Mouse (Mus musculus): Measurements from ENCODE around the gene Anks1.

Gene Anks1

GRCm38 (mm10) chr17:27908888-27909621 is at the start of gene Anks1:
Gene Anks1 (plus strand): TSS chr17:27909306.
- peak; percentile 99 for DNase-seq

- DNase-seq: no peak
Measured at GRCm38 (mm10) chr17:27865461-27865860, 43.6 kb upstream of the Anks1 start.

GRCm38 (mm10) chr17:27866737-27867136 is 42.4 kb upstream of the Anks1 start:
- no peak for DNase-seq

GRCm38 (mm10) chr17:27871851-27872250 is 37.3 kb upstream of the Anks1 start:
- DNase-seq: no peak

DNA sequence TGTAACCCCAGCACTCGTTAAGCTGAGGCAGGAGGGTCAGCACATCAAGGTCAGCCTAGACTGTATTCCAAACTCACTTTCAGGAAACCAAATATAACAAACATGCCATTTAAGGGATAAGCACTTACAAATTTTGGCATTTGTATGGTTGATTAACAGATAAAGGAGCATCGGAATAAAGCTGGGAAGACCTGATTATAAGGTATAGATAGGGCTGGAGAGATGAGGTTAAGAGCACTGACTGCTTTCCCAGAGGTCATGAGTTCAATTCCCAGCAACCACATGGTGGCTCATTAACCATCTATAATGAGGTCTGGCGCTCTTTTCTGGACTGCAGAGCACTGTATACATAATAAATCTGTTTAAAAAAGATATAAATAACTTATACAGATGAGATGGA is 35.5 kb upstream of the Anks1 start:
- DNase-seq: no peak

DNA sequence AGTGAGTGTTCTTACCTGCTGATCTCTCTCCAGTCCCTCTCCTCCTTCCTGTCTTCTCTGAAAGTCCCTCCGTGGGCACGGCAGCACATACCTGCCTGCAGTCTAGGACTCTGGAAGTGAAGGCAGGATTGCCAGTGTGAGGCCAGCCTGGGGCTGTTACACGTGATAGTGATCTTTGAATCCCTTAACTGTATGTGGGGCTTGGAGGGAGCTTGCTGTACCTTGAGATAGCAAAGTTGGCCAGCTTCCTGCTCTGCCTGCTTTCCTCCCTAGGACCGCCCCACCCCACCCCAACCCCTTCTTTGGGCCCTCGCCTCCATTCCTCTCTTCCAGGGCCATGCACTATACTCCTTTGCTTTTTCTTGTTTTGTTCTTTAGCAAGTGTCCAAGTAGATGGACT is 34.6 kb upstream of the Anks1 start:
- DNase-seq: no peak

DNA sequence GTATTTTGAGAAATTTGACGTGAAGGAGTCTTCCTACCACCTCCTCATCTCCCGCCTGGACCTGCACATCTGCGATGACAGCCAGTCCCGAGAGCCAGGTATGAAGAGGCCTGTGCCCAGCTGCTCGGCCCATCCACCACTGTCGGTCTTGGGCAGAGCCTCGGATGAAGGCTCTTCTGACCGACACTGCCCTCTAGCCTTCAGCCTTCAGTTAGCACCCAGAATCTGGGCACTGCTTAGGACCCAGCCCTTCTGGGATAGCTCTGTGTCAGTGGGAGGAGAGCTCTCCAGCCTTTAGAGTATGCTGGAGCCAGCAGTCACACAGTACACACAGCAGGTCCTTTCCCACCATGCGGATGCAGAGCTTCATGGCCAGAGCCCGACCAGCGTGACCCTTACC is 27.6 kb upstream of the Anks1 start:
- no peak for DNase-seq

DNA sequence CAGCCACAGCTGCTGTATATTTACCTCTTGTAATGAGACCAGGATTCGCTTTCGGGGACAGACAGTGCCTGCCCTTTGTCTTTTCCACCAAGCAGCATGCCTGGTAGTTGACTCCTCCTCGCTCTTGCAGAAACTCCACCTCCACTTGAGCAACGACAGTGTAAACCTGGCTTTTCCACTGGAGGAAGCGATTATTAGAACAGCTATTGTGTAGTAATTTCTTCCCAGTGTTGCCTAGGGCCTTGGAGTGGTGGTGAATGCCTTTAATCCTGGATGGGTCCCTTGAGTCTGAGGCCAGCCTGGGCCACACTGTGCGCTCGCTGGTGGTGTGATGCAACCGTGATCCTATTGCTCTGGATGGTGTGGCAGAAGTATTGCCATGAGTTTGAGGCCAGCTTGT is 26.0 kb upstream of the Anks1 start:
- no peak for DNase-seq

GRCm38 (mm10) chr17:27883994-27884393 is 25.1 kb upstream of the Anks1 start:
- peak; percentile 84 for DNase-seq

DNA sequence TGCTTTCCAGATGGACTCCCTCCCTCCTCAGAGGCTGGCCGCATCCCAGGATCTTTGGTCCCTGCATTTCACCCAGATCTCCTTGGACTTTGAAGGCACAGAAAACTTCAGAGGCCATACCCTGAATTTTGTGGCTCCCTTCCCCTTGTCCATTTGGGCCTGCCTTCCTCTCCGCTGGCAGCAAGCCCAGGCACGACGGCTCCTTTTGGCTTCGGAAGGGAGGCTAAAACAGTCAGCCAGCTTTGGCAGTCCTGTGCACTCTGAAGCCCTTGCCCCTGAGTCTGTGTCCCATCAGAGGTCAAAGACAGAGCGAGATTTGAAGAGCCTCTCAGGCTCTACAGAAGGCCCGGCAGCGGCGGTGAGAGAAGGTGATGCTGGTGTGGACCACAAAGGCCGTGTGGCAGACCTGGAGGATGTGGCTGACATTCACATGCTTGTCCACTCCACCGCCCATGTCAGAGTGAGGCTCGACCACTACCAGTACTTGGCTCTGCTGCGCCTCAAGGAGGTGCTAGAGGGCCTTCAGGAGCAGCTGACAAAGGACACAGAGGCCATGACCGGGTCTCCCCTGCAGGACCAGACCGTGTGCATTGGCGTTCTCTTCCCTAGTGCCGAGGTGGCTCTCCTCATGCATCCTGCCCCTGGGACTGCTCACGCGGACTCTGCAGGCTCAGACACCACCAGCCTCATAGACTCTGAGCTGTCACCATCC is 22.5 kb upstream of the Anks1 start:
- DNase-seq: peak; percentile 93

DNA sequence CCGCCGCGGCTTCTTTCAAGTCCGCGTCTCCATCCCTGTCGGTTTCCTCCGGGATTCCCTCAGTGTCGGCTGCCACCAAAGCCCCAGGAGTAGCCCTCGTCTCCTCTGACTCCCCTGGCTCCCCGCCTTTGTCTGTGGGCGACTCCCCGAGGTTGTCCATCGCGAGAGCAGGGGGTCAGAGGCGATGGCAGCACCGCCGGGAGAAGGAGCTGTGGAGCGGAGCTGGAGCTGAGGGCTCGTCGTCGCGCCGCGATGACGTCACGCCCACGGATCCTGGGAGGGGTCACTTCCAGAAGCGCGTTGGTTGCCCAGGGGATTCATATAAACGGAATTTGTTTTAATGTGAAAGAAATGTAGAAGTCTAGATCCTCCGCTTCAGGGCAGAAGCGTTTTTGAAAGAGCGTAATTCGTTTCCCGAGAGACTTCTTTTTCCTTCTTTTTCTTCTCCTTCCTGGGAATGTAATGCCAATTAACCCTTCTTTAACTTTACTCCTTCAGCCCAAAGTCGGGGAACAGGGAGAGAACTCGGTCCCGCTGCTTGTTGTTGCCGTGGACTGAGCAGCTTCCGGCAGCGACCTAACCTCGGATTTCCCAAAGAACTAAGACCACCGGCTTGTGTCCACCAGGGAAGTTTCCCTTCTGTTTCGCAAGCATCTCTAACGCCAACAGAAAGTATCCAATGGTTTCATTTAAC is 1.4 kb upstream of the Anks1 start:
- DNase-seq: peak; percentile 99

DNA sequence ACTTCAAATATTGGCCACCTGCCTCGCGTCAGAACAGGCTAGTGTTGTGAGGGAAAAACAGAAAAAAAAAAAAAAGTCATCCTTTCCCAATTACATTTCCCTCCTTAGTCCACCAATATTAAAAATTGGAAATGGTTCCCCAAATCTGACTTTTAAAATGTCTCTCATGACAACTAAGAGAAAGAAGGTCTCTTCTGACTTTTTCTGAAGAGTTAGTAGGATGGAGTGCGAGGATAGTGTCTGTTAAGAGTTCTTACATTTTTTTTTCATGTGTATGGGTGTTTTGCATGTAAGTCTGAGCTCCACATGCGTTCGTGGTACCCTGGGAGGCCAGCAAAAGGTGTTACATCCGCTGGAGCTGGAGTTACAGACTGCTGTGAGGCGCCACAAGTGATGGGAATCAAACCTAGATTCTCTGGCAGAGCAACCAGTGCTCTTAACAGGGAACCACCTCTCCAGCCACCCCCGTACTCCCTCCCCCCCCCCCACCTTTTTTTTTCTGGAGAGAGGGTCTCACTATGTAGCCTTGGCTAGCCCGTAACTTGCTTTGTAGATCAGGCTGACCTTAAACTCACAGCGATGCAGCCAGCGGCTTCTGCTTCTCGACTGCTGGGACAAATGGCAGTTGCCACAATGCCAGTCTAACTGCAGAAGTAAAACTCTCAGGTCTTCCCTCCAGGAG is 759 bp upstream of the Anks1 start:
- no peak for DNase-seq

- DNase-seq: peak; percentile 93
Measured at GRCm38 (mm10) chr17:27909622-27910500, 755 bp downstream of the Anks1 start, which contains the start of gene Taf11. Gene Taf11 (minus strand): TSS chr17:27909844.

GRCm38 (mm10) chr17:27911371-27911770 is 2.3 kb downstream of the Anks1 start:
- DNase-seq: peak; percentile 92

DNA sequence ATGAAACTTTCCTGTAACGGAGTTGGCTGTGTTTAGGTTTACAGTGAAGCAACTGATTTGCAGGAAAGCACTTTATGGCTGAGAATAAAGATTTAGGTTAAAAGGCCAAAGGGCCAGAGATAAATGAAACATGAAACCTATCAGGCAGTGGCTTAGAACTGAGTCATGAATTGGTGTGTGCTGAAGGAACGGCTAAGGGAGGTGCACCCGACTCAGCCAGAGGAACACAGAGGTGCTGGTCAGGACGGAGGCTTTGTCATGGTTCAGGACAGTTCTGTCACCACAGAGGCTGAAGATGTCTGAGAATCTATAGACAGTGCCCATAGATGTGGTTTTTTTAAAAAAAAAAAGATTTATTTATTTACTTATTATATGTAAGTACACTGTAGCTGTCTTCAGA is 5.6 kb downstream of the Anks1 start:
- no peak for DNase-seq

DNA sequence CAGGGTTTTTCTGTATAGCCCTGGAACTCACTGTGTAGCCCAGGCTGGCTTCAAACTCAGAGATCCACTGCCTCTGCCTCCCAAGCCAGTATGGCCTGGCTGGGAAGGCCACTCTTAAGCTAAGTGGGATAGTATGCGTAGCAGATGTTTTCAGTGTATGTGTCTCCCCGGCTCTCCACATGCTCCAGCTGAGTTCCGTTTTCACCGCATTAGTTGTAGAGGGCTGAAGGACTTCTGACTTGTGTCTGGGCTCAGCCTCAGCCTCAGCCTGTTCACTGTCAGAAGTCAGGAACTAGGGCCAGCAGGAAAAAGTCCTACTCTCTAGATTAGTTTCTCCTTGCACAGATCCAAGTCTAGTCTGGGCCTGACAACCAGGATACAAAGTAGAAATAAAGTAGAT is 7.3 kb downstream of the Anks1 start:
- peak; percentile 87 for DNase-seq

DNA sequence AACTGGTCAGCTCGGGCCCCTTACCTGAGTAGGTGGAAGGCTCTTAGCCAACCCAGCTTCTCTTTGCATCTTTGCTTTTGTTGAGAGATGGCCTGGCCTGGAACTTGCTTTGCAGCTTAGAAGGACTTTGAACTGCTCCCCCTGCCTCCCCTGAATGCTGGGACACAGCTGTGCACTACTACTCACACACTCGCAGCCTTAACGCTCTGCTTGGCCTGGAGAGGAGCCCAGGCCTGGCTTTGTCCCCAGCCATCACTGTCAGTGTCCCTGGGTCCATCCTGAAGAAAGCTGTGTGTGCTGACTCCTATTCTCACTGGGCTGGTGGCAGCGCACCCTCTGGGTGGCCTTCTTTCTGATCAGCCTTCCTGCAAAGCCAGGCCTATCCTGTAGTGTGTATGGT is 11.6 kb downstream of the Anks1 start:
- peak; percentile 93 for DNase-seq

- peak; percentile 86 for DNase-seq
Measured at GRCm38 (mm10) chr17:27922174-27922712, 13.1 kb downstream of the Anks1 start.

GRCm38 (mm10) chr17:27925054-27925453 is 15.9 kb downstream of the Anks1 start:
- no peak for DNase-seq

DNA sequence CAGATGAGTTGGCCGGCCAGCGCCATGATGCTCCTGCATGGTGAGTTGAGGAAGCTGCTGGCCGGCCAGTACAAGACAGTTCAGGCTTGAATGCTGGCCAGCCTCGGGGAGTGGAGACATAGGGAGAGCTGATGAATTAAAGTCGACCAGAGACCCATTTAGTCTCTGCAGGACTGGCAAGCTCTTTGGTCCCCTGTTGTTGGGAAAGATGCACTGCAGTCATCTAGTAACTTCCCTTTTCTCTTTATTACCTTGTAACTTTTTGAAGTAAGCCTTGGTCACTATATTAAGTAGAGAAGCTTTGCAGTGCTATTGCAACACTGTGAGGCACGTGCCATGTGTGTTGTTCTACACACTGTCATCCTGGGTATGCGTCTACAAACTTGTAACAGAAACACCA is 16.4 kb downstream of the Anks1 start:
- peak; percentile 85 for DNase-seq

DNA sequence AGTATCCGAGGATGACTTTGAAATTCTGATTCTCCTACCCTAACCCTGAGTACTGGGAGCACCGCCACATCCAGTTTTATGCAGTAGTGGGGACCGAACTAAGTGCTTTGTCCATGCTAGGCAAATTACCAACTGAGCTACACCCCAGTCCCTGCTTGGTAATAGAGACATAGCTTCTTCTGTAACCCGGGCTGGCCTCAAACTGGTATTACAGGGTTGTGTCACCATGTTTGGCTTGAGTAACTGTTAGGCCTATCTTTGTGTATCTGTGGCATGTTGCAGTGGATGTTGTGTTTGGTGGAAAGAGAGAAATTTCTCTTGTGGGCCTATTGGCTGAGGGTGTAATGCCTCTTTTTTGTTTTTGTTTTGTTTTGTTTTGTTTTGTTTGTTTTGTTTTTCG is 21.2 kb downstream of the Anks1 start:
- no peak for DNase-seq

- DNase-seq: no peak
Measured at GRCm38 (mm10) chr17:27931826-27932225, 22.7 kb downstream of the Anks1 start.
